Mouse (Mus musculus) brain, adult 2 months (tissue): ENCODE measurements around the gene Scamp2.
A peak's percentile ranks its signal among the peaks of the same experiment; 100 is the strongest.

Source experiments
- DNase-seq: peaks from one replicate; pipeline ENCODE4 v3.0.0; 2011; ENCODE audit warnings: low read depth, low spot score

The Scamp2 gene

GRCm38 (mm10) chr9:57593454-57594173 is 32.9 kb downstream of the Scamp2 start:
- DNase-seq, result peak; percentile 40

GRCm38 (mm10) chr9:57594174-57594509 is 33.4 kb downstream of the Scamp2 start:
- DNase-seq, result no peak

GRCm38 (mm10) chr9:57597265-57597664 is 36.5 kb downstream of the Scamp2 start:
- DNase-seq, result no peak

GRCm38 (mm10) chr9:57597929-57598382 is 37.2 kb downstream of the Scamp2 start:
- peak; percentile 29 for DNase-seq

- DNase-seq, result no peak
These were observed 38.3 kb downstream of the Scamp2 start for GRCm38 (mm10) chr9:57598851-57599563.

- no peak for DNase-seq
These were observed 40.0 kb downstream of the Scamp2 start for GRCm38 (mm10) chr9:57600620-57601352.

GRCm38 (mm10) chr9:57601353-57601706 is 40.6 kb downstream of the Scamp2 start:
- peak; percentile 92 for DNase-seq

GRCm38 (mm10) chr9:57602098-57602497 is 41.4 kb downstream of the Scamp2 start:
- DNase-seq, result no peak

GRCm38 (mm10) chr9:57604875-57605274 is 44.1 kb downstream of the Scamp2 start:
- DNase-seq, result peak; percentile 59

- no peak for DNase-seq
These were observed 44.8 kb downstream of the Scamp2 start for GRCm38 (mm10) chr9:57605503-57605902.

GRCm38 (mm10) chr9:57606139-57606851 is 45.6 kb downstream of the Scamp2 start, which contains the start of gene Cplx3:
Cplx3 (minus strand) TSS chr9:57606281.
- peak; percentile 43 for DNase-seq

- DNase-seq, result no peak
These were observed 49.1 kb downstream of the Scamp2 start for GRCm38 (mm10) chr9:57609803-57610202.

GRCm38 (mm10) chr9:57610359-57610826 is 49.6 kb downstream of the Scamp2 start:
- peak; percentile 87 for DNase-seq

GRCm38 (mm10) chr9:57612587-57612986 is 51.8 kb downstream of the Scamp2 start:
- no peak for DNase-seq

GRCm38 (mm10) chr9:57613975-57614374 is 53.2 kb downstream of the Scamp2 start:
- DNase-seq, result no peak

- DNase-seq, result no peak
These were observed 54.0 kb downstream of the Scamp2 start for GRCm38 (mm10) chr9:57614786-57615185.

- no peak for DNase-seq
These were observed 56.9 kb downstream of the Scamp2 start for GRCm38 (mm10) chr9:57617556-57618169.

GRCm38 (mm10) chr9:57618854-57619253 is 58.1 kb downstream of the Scamp2 start:
- DNase-seq, result no peak

- DNase-seq, result no peak
These were observed 59.9 kb downstream of the Scamp2 start, which contains the start of gene Lman1l for GRCm38 (mm10) chr9:57620674-57621073. Lman1l (minus strand) TSS chr9:57620774.

- DNase-seq, result no peak
These were observed 63.6 kb downstream of the Scamp2 start for GRCm38 (mm10) chr9:57624295-57624694.
